Mouse (Mus musculus): ENCODE measurements around the gene Ephb1.

GRCm38 (mm10) chr9:101918771-101919170, 435.7 kb downstream of the Ephb1 start:
- TF ChIP-seq CTCF (conservative IDR thresholded peaks at IDR 0.05; ENCODE audit: low read length) (no peak), POU5F1 (IDR thresholded peaks at IDR 0.05; ENCODE audit: borderline replicate concordance, low read length) (no peak), NANOG (IDR thresholded peaks at IDR 0.05; ENCODE audit: borderline replicate concordance, low read length) (no peak)

All from E14TG2a.4 (cell line).